Mouse (Mus musculus) olfactory bulb, adult 2 months (tissue): ENCODE measurements around the gene Aplnr.

Experiments
- CTCF ChIP-seq: fragments of 200-500 bp; IDR thresholded peaks from 2 replicates; pipeline ENCODE4 v1.5.1; 2012; ENCODE audit warnings: low read depth, mild to moderate bottlenecking, low read length, moderate library complexity; ENCODE audit not compliant: insufficient read depth
- POLR2A ChIP-seq: fragments of 200-500 bp; IDR thresholded peaks from 2 replicates; pipeline ENCODE4 v1.6.1; 2012; ENCODE audit warnings: mild to moderate bottlenecking, low read depth, low read length, moderate library complexity; ENCODE audit not compliant: insufficient read depth

DNA sequence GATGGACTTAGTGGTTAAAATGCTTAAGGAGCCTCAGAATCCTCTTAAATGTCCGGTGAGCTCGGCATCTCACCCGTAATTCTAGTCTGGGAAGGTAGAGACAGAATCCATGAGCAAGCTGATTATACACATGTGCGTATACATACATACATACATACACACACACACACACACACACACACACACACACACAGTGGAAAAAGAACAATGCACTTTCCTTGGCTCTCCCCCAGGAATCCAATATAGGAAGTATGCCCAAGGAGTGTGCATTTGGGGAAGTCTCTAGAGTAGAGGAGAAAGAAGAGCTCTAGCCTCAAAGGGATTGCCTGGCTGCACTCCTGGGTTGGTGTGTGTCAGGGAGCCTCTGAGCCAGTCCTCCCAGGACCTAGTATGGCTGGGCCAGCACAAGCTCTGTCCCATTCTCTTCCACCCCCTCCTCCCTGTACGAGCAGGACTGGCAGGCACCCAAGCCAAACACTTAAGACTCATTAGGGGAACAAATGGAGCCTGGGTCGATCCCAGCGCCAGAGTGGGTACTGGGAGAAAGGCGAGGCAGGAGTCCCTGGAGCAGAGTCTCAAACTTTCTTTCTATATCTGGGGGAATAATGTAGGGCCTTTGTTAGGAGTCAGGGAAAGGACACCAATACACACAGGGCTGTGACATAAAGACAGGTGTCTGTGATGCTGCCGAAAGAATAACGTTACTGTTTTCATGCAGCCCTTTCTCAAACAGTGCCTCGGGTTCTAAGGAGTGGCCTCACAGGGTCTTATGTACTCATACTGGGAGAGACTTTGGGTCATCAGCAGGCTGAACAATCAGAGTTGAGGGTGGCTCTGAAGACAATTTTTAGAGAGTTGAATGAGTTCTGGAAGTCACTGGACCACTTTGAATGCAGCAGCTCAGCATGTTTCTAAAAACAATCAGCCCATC, 47.0 kb upstream of the Aplnr start:
- no peak for TF ChIP-seq POLR2A
- no peak for TF ChIP-seq CTCF
